Mouse (Mus musculus) CD8-positive naive resting alpha-beta T cell, adult 2 months (primary cell): ENCODE measurements around the gene Rusc1.
A peak's percentile ranks its signal among the peaks of the same experiment; 100 is the strongest.

Experiments
- DNase-seq, 2 experiments: peaks; one replicate each; pipeline ENCODE4 v3.0.0; 2022; ENCODE audit warnings: low read depth in 2 of 2, low spot score in 2 of 2

The Rusc1 gene

GRCm38 (mm10) chr3:89093175-89093574 lies at the start of gene Rusc1:
Rusc1 (minus strand) TSS chr3:89093311.
- peak in 1 of 2 experiments; percentile 50 for DNase-seq

- DNase-seq: peak in 1 of 2 experiments; percentile 20
These were observed 43.3 kb upstream of the Rusc1 start for GRCm38 (mm10) chr3:89136365-89136764.

GRCm38 (mm10) chr3:89135958-89136357 lies 42.8 kb upstream of the Rusc1 start, which contains the start of gene Pklr:
Pklr (plus strand) TSS chr3:89136142.
- no peak for DNase-seq

- DNase-seq: no peak
These were observed 40.6 kb upstream of the Rusc1 start for GRCm38 (mm10) chr3:89133752-89134151.

GRCm38 (mm10) chr3:89133063-89133450 lies 39.9 kb upstream of the Rusc1 start:
- DNase-seq: no peak

GRCm38 (mm10) chr3:89132285-89133062 lies 39.4 kb upstream of the Rusc1 start:
- DNase-seq: no peak

- no peak for DNase-seq
These were observed 38.7 kb upstream of the Rusc1 start for GRCm38 (mm10) chr3:89131816-89132215.

GRCm38 (mm10) chr3:89129908-89130307 lies 36.8 kb upstream of the Rusc1 start:
- no peak for DNase-seq

- DNase-seq: no peak
These were observed 32.9 kb upstream of the Rusc1 start for GRCm38 (mm10) chr3:89125981-89126380.

GRCm38 (mm10) chr3:89124241-89124640 lies 31.1 kb upstream of the Rusc1 start:
- no peak for DNase-seq

GRCm38 (mm10) chr3:89123313-89123712 lies 30.2 kb upstream of the Rusc1 start:
- no peak for DNase-seq

- peak in 1 of 2 experiments; percentile 39 for DNase-seq
These were observed 22.4 kb upstream of the Rusc1 start for GRCm38 (mm10) chr3:89115522-89115921.

GRCm38 (mm10) chr3:89113058-89113457 lies 19.9 kb upstream of the Rusc1 start:
- no peak for DNase-seq

GRCm38 (mm10) chr3:89108146-89108545 lies 15.0 kb upstream of the Rusc1 start:
- DNase-seq: no peak

GRCm38 (mm10) chr3:89107545-89107944 lies 14.4 kb upstream of the Rusc1 start:
- no peak for DNase-seq

GRCm38 (mm10) chr3:89106881-89107280 lies 13.8 kb upstream of the Rusc1 start:
- DNase-seq: no peak

GRCm38 (mm10) chr3:89103291-89103595 lies 10.1 kb upstream of the Rusc1 start:
- DNase-seq: no peak

GRCm38 (mm10) chr3:89102495-89103290 lies 9.6 kb upstream of the Rusc1 start:
- no peak for DNase-seq

- DNase-seq: peak; percentile 88 to 90
These were observed 8.8 kb upstream of the Rusc1 start, which contains the start of gene Fdps for GRCm38 (mm10) chr3:89101812-89102494. Fdps (minus strand) TSS chr3:89101959.

GRCm38 (mm10) chr3:89101459-89101811 lies 8.3 kb upstream of the Rusc1 start:
- DNase-seq: no peak

GRCm38 (mm10) chr3:89100811-89101210 lies 7.7 kb upstream of the Rusc1 start, which contains the start of gene Gm43738:
Gm43738 (minus strand) TSS chr3:89101099.
- DNase-seq: no peak

- no peak for DNase-seq
These were observed 910 bp upstream of the Rusc1 start for GRCm38 (mm10) chr3:89094021-89094420.
